Mouse (Mus musculus) heart, adult 8-10 months (tissue): Measurements from ENCODE around the gene Pcdh19. TPM values are rescaled to one million over a fixed set of nuclear protein-coding genes. Genes with fewer than 3 reads are reported as not detected.
"Not testable (repeated sequence)": the region's sequence is repeated elsewhere in the genome, so short reads cannot be mapped to it uniquely, and the experiment has no call there.

Experiments used
- DNase-seq: peaks from one replicate; pipeline ENCODE4 v3.0.0; 2022; ENCODE audit warnings: low spot score
- total RNA-seq, 4 experiments: library from RNA; stranded (reverse); gene quantifications; 2 replicates each; pipeline ENCODE4 v1.2.4; 2022

The Pcdh19 gene
- 10 to 100 TPM in 3 of 4 experiments, 1 to 10 TPM in 1; 8.4 to 13.0 (median 10.4) TPM for total RNA-seq

GRCm38 (mm10) chrX:133688840-133689239 is at the start of gene Pcdh19:
Gene Pcdh19 (minus strand): TSS chrX:133688987.
- peak; percentile 77 for DNase-seq

- DNase-seq: no peak
Observed at GRCm38 (mm10) chrX:133735871-133736270, 47.1 kb upstream of the Pcdh19 start.

GRCm38 (mm10) chrX:133734984-133735383 is 46.2 kb upstream of the Pcdh19 start:
- DNase-seq: no peak

- no peak for DNase-seq
Observed at GRCm38 (mm10) chrX:133721517-133721916, 32.7 kb upstream of the Pcdh19 start.

GRCm38 (mm10) chrX:133710621-133711020 is 21.8 kb upstream of the Pcdh19 start:
- no peak for DNase-seq

GRCm38 (mm10) chrX:133702902-133703301 is 14.1 kb upstream of the Pcdh19 start:
- DNase-seq: no peak

- DNase-seq: not testable (repeated sequence)
Observed at GRCm38 (mm10) chrX:133697871-133698270, 9.1 kb upstream of the Pcdh19 start.

GRCm38 (mm10) chrX:133696461-133696860 is 7.7 kb upstream of the Pcdh19 start:
- no peak for DNase-seq

GRCm38 (mm10) chrX:133693037-133693760 is 4.4 kb upstream of the Pcdh19 start:
- DNase-seq: peak; percentile 66

- no peak for DNase-seq
Observed at GRCm38 (mm10) chrX:133692392-133692790, 3.6 kb upstream of the Pcdh19 start.

- DNase-seq: peak; percentile 85
Observed at GRCm38 (mm10) chrX:133691581-133692391, 3.0 kb upstream of the Pcdh19 start.

- no peak for DNase-seq
Observed at GRCm38 (mm10) chrX:133690822-133691221, 2.0 kb upstream of the Pcdh19 start.

GRCm38 (mm10) chrX:133689576-133690250 is 926 bp upstream of the Pcdh19 start:
- DNase-seq: no peak

- DNase-seq: no peak
Observed at GRCm38 (mm10) chrX:133688156-133688555, 631 bp downstream of the Pcdh19 start.

GRCm38 (mm10) chrX:133687666-133688151 is 1.1 kb downstream of the Pcdh19 start:
- no peak for DNase-seq

- no peak for DNase-seq
Observed at GRCm38 (mm10) chrX:133686533-133687311, 2.1 kb downstream of the Pcdh19 start.

GRCm38 (mm10) chrX:133685572-133685971 is 3.2 kb downstream of the Pcdh19 start:
- DNase-seq: no peak

GRCm38 (mm10) chrX:133683961-133684360 is 4.8 kb downstream of the Pcdh19 start:
- no peak for DNase-seq

GRCm38 (mm10) chrX:133675121-133675520 is 13.7 kb downstream of the Pcdh19 start:
- no peak for DNase-seq

- DNase-seq: no peak
Observed at GRCm38 (mm10) chrX:133673796-133674195, 15.0 kb downstream of the Pcdh19 start.

- no peak for DNase-seq
Observed at GRCm38 (mm10) chrX:133660111-133660510, 28.7 kb downstream of the Pcdh19 start.
